Mouse (Mus musculus) midbrain, embryonic 10.5 days (tissue): ENCODE measurements around the gene Tmsb15a. TPM values are rescaled to one million over a fixed set of nuclear protein-coding genes. Genes with fewer than 3 reads are reported as not detected.
A peak's percentile ranks its signal among the peaks of the same experiment; 100 is the strongest.
"Not testable (repeated sequence)": the region's sequence is repeated elsewhere in the genome, so short reads cannot be mapped to it uniquely, and the experiment has no call there.

ENCODE experiments used
- DNase-seq: peaks from one replicate; pipeline ENCODE4 v3.0.0-alpha.2; 2017; ENCODE audit warnings: low spot score
- H3K27ac ChIP-seq: fragments of 300-500 bp; sonication (generic); replicated peaks from 2 replicates; pipeline ENCODE4 v1.5.1; 2016; ENCODE audit warnings: mild to moderate bottlenecking
- H3K27me3 ChIP-seq: fragments of 300-500 bp; sonication (generic); 2 replicates; pipeline ENCODE4 v1.6.1; 2016; ENCODE audit warnings: low read depth, mild to moderate bottlenecking; ENCODE audit not compliant: poor library complexity, severe bottlenecking
- H3K36me3 ChIP-seq: fragments of 300-500 bp; sonication (generic); 2 replicates; pipeline ENCODE4 v1.6.1; 2016; ENCODE audit warnings: mild to moderate bottlenecking, moderate library complexity
- H3K4me1 ChIP-seq: fragments of 300-500 bp; sonication (generic); 2 replicates; pipeline ENCODE4 v1.6.1; 2016
- H3K4me3 ChIP-seq: fragments of 300-500 bp; sonication (generic); 2 replicates; pipeline ENCODE4 v1.5.1; 2016; ENCODE audit warnings: mild to moderate bottlenecking, moderate library complexity
- H3K9me3 ChIP-seq: fragments of 300-500 bp; sonication (generic); replicated peaks from 2 replicates; pipeline ENCODE4 v1.6.1; 2016; ENCODE audit warnings: mild to moderate bottlenecking
- WGBS: fragments of 180-500 bp; shearing (Covaris S2); methylation state at CpG from one replicate; pipeline ENCODE4 v1.1.7; 2016; 5-methylcytosine and 5-hydroxymethylcytosine counted together
- polyA plus RNA-seq: library from polyadenylated mRNA; unstranded; fragments of >200 nt; fragmentation: Nextera tagmentation; extraction: Ambion mirVana; gene quantifications from 2 replicates; pipeline ENCODE4 v1.2.1, GENCODE M21; 2016

The Tmsb15a gene
- not detected in 2 replicates for polyA plus RNA-seq

GRCm38 (mm10) chrX:135725161-135725560 is at the start of gene Tmsb15a:
Gene Tmsb15a (minus strand): TSS chrX:135725261.
- Histone ChIP-seq H3K36me3 (no peaks in the 10 kb centered on the region), H3K4me1 (no peaks in the 10 kb centered on the region), H3K4me3 (no peak within 1 kb of the TSS), H3K9me3 (no peaks in the 10 kb centered on the region), H3K27ac (no peak within 1 kb of the TSS), H3K27me3 (peaks cover 67% of the 10 kb centered on the region)
- DNase-seq, result no peak
- 86% methylated on average over 10 of the region's 10 CpGs for WGBS

GRCm38 (mm10) chrX:135768565-135768964 is 43.5 kb upstream of the Tmsb15a start:
- H3K9me3 ChIP-seq, result no peaks in the 10 kb centered on the region
- no peak overlapping the region for H3K27ac ChIP-seq
- H3K27me3 ChIP-seq, result peaks cover 21% of the 10 kb centered on the region; the same call in 1 of the 2 replicates
- 89% methylated on average over 2 of the region's 2 CpGs for WGBS
- DNase-seq, result no peak
- H3K36me3 ChIP-seq, result no peaks in the 10 kb centered on the region
- H3K4me1 ChIP-seq, result no peaks in the 10 kb centered on the region
- no peak overlapping the region for H3K4me3 ChIP-seq

- Histone ChIP-seq H3K36me3 (0 out of 2 replicates have a peak, but pooled peaks cover 4% of the 10 kb centered on the region), H3K9me3 (no peaks in the 10 kb centered on the region), H3K4me3 (no peak overlapping the region), H3K27ac (no peak overlapping the region), H3K27me3 (peaks cover 21% of the 10 kb centered on the region; the same call in 1 of the 2 replicates), H3K4me1 (no peaks in the 10 kb centered on the region)
- DNase-seq, result no peak
- 88% methylated on average over 2 of the region's 3 CpGs for WGBS
Observed at GRCm38 (mm10) chrX:135768043-135768548, 43.0 kb upstream of the Tmsb15a start.

GRCm38 (mm10) chrX:135761707-135762106 is 36.6 kb upstream of the Tmsb15a start:
- Histone ChIP-seq H3K36me3 (peaks cover 18% of the 10 kb centered on the region), H3K27me3 (peaks cover 29% of the 10 kb centered on the region; the same call in 1 of the 2 replicates), H3K4me1 (no peaks in the 10 kb centered on the region), H3K27ac (no peak overlapping the region), H3K9me3 (no peaks in the 10 kb centered on the region), H3K4me3 (no peak overlapping the region)
- no peak for DNase-seq

GRCm38 (mm10) chrX:135752832-135753231 is 27.8 kb upstream of the Tmsb15a start:
- no peak overlapping the region for H3K27ac ChIP-seq
- peak; percentile 57 for DNase-seq
- peaks cover 12% of the 10 kb centered on the region; the same call in 1 of the 2 replicates for H3K27me3 ChIP-seq
- WGBS, result 0% methylated on average over 2 of the region's 2 CpGs
- no peaks in the 10 kb centered on the region for H3K4me1 ChIP-seq
- H3K9me3 ChIP-seq, result no peaks in the 10 kb centered on the region
- H3K36me3 ChIP-seq, result peaks cover 27% of the 10 kb centered on the region
- no peak overlapping the region for H3K4me3 ChIP-seq

GRCm38 (mm10) chrX:135745376-135745775 is 20.3 kb upstream of the Tmsb15a start:
- H3K9me3 ChIP-seq, H3K27ac ChIP-seq, H3K4me3 ChIP-seq, H3K4me1 ChIP-seq, DNase-seq: not testable (repeated sequence)
- H3K27me3 ChIP-seq, result peaks cover 28% of the 10 kb centered on the region
- whole genome bisulfite sequencing, result 93% methylated on average over 3 of the region's 3 CpGs
- peaks cover 19% of the 10 kb centered on the region for H3K36me3 ChIP-seq

- WGBS, result 24% methylated on average over 7 of the region's 7 CpGs
- peaks cover 28% of the 10 kb centered on the region for H3K27me3 ChIP-seq
- peaks cover 18% of the 10 kb centered on the region for H3K36me3 ChIP-seq
- DNase-seq, result no peak
- peaks cover 6% of the 10 kb centered on the region for H3K4me1 ChIP-seq
- peak overlapping the region; percentile 68 for H3K4me3 ChIP-seq
- no peaks in the 10 kb centered on the region for H3K9me3 ChIP-seq
- H3K27ac ChIP-seq, result peak overlapping the region; percentile 86
Observed at GRCm38 (mm10) chrX:135743056-135743355, 17.9 kb upstream of the Tmsb15a start.

- H3K27me3 ChIP-seq, result peaks cover 28% of the 10 kb centered on the region
- H3K36me3 ChIP-seq, result peaks cover 18% of the 10 kb centered on the region
- H3K4me3 ChIP-seq, result peak within 1 kb of the TSS; percentile 68
- DNase-seq, result peak; percentile 81
- 18% methylated on average over 48 of the region's 48 CpGs for WGBS
- no peaks in the 10 kb centered on the region for H3K9me3 ChIP-seq
- H3K27ac ChIP-seq, result peak within 1 kb of the TSS; percentile 86
- H3K4me1 ChIP-seq, result peaks cover 6% of the 10 kb centered on the region
Observed at GRCm38 (mm10) chrX:135742304-135743055, 17.4 kb upstream of the Tmsb15a start, which contains the start of the genes Armcx5 and Gprasp1. Gene Armcx5 (plus strand): TSS chrX:135742733. Gene Gprasp1 (plus strand): TSS chrX:135742733.

GRCm38 (mm10) chrX:135738730-135739520 is 13.9 kb upstream of the Tmsb15a start:
- no peaks in the 10 kb centered on the region for H3K36me3 ChIP-seq
- no peaks in the 10 kb centered on the region for H3K9me3 ChIP-seq
- no peak for DNase-seq
- peaks cover 6% of the 10 kb centered on the region for H3K4me1 ChIP-seq
- H3K27me3 ChIP-seq, result peaks cover 26% of the 10 kb centered on the region
- no peak overlapping the region for H3K4me3 ChIP-seq
- 89% methylated on average over 2 of the region's 2 CpGs for WGBS
- H3K27ac ChIP-seq, result no peak overlapping the region

GRCm38 (mm10) chrX:135712845-135713244 is 12.2 kb downstream of the Tmsb15a start:
- Histone ChIP-seq H3K9me3 (no peaks in the 10 kb centered on the region), H3K36me3 (no peaks in the 10 kb centered on the region), H3K27me3 (peaks cover 46% of the 10 kb centered on the region), H3K4me1 (no peaks in the 10 kb centered on the region), H3K27ac (no peak overlapping the region), H3K4me3 (no peak overlapping the region)
- 77% methylated on average over 2 of the region's 2 CpGs for WGBS
- DNase-seq, result no peak

- no peak overlapping the region for H3K27ac ChIP-seq
- no peak for DNase-seq
- H3K4me1 ChIP-seq, result no peaks in the 10 kb centered on the region
- 59% methylated on average over 2 of the region's 2 CpGs for WGBS
- H3K36me3 ChIP-seq, result no peaks in the 10 kb centered on the region
- peaks cover 25% of the 10 kb centered on the region for H3K27me3 ChIP-seq
- no peaks in the 10 kb centered on the region for H3K9me3 ChIP-seq
- H3K4me3 ChIP-seq, result no peak overlapping the region
Observed at GRCm38 (mm10) chrX:135704349-135704748, 20.7 kb downstream of the Tmsb15a start.

- Histone ChIP-seq H3K4me1 (no peaks in the 10 kb centered on the region), H3K4me3 (no peak overlapping the region), H3K36me3 (no peaks in the 10 kb centered on the region), H3K27ac (no peak overlapping the region), H3K9me3 (no peaks in the 10 kb centered on the region), H3K27me3 (peaks cover 20% of the 10 kb centered on the region)
- 96% methylated on average over 1 of the region's 1 CpGs for WGBS
- no peak for DNase-seq
Observed at GRCm38 (mm10) chrX:135703111-135703510, 21.9 kb downstream of the Tmsb15a start.

- H3K27me3 ChIP-seq, result peaks cover 64% of the 10 kb centered on the region
- no peak within 1 kb of the TSS for H3K27ac ChIP-seq
- H3K36me3 ChIP-seq, result no peaks in the 10 kb centered on the region
- no peaks in the 10 kb centered on the region for H3K9me3 ChIP-seq
- DNase-seq, result no peak
- H3K4me3 ChIP-seq, result no peak within 1 kb of the TSS
- H3K4me1 ChIP-seq, result no peaks in the 10 kb centered on the region
- WGBS, result 93% methylated on average over 1 of the region's 1 CpGs
Observed at GRCm38 (mm10) chrX:135693633-135694032, 31.4 kb downstream of the Tmsb15a start, which contains the start of gene Tcp11x2. Gene Tcp11x2 (minus strand): TSS chrX:135693790.
